Mouse (Mus musculus) limb, embryonic 13.5 days (tissue): ENCODE data around the gene Arhgef2. TPM values are rescaled to one million over a fixed set of nuclear protein-coding genes. Genes with fewer than 3 reads are reported as not detected.
A peak's percentile ranks its signal among the peaks of the same experiment; 100 is the strongest.
"Not testable (repeated sequence)": the region's sequence is repeated elsewhere in the genome, so short reads cannot be mapped to it uniquely, and the experiment has no call there.

ENCODE experiments used
- ATAC-seq: fragments of 200-750 bp; cut with Nextera tagmentation; 2 replicates; pipeline ENCODE4 v1.8.0; 2017; ENCODE audit warnings: low read depth, moderate number of reproducible peaks, moderate TSS enrichment; ENCODE audit not compliant: low FRiP score
- H3K27ac ChIP-seq: fragments of 300-500 bp; sonication (generic); 2 replicates; pipeline ENCODE4 v1.5.1; 2015; ENCODE audit warnings: inconsistent platforms, mild to moderate bottlenecking, moderate library complexity
- H3K27me3 ChIP-seq: fragments of 300-500 bp; sonication (generic); 2 replicates; pipeline ENCODE4 v1.6.1; 2015; ENCODE audit warnings: mild to moderate bottlenecking, inconsistent platforms
- H3K36me3 ChIP-seq: fragments of 300-500 bp; sonication (generic); 2 replicates; pipeline ENCODE4 v1.6.1; 2015; ENCODE audit warnings: inconsistent platforms, mild to moderate bottlenecking, moderate library complexity
- H3K4me1 ChIP-seq: fragments of 300-500 bp; sonication (generic); 2 replicates; pipeline ENCODE4 v1.6.1; 2015; ENCODE audit warnings: inconsistent platforms
- H3K4me2 ChIP-seq: fragments of 300-500 bp; sonication (generic); replicated peaks from 2 replicates; pipeline ENCODE4 v1.6.1; 2015; ENCODE audit warnings: inconsistent platforms, mild to moderate bottlenecking, moderate library complexity
- H3K4me3 ChIP-seq: fragments of 300-500 bp; sonication (generic); 2 replicates; pipeline ENCODE4 v1.5.1; 2015; ENCODE audit warnings: moderate library complexity, mild to moderate bottlenecking, inconsistent platforms
- H3K9ac ChIP-seq: fragments of 300-500 bp; sonication (generic); 2 replicates; pipeline ENCODE4 v1.6.1; 2015; ENCODE audit warnings: mild to moderate bottlenecking, inconsistent platforms
- H3K9me3 ChIP-seq: fragments of 300-500 bp; sonication (generic); 2 replicates; pipeline ENCODE4 v1.6.1; 2016; ENCODE audit warnings: inconsistent platforms
- WGBS: fragments of 180-500 bp; shearing (Covaris S2); methylation state at CpG from one replicate; pipeline ENCODE4 v1.1.7; 2015; 5-methylcytosine and 5-hydroxymethylcytosine counted together
- polyA plus RNA-seq: library from polyadenylated mRNA; unstranded; fragments of >200 nt; fragmentation: Nextera tagmentation; extraction: Ambion mirVana; gene quantifications from 2 replicates; pipeline ENCODE4 v1.2.1, GENCODE M21; 2015

The Arhgef2 gene
- polyA plus RNA-seq, 1 experiment from 2014 or later, result 105 TPM

- H3K4me1 ChIP-seq, result no peaks in the 10 kb centered on the region
- no peak overlapping the region for H3K4me2 ChIP-seq
- H3K27me3 ChIP-seq, result no peaks in the 10 kb centered on the region
- no peaks in the 10 kb centered on the region for H3K9me3 ChIP-seq
- no peak overlapping the region for H3K4me3 ChIP-seq
- no peak for ATAC-seq
- WGBS, result 81% methylated on average over 1 of the region's 1 CpGs
- no peak overlapping the region for H3K27ac ChIP-seq
- H3K9ac ChIP-seq, result no peak overlapping the region
- H3K36me3 ChIP-seq, result peaks cover 39% of the 10 kb centered on the region
These were observed 33.9 kb upstream of the Arhgef2 start for GRCm38 (mm10) chr3:88571856-88572255.

- Histone ChIP-seq H3K9ac (no peak overlapping the region), H3K4me1 (no peaks in the 10 kb centered on the region), H3K27me3 (no peaks in the 10 kb centered on the region), H3K9me3 (no peaks in the 10 kb centered on the region), H3K36me3 (peaks cover 30% of the 10 kb centered on the region), H3K27ac (no peak overlapping the region), H3K4me2 (no peak overlapping the region), H3K4me3 (no peak overlapping the region)
- WGBS, result 66% methylated on average over 2 of the region's 2 CpGs
- ATAC-seq, result no peak
These were observed 32.9 kb upstream of the Arhgef2 start for GRCm38 (mm10) chr3:88572835-88573234.

GRCm38 (mm10) chr3:88573810-88574209 is 32.0 kb upstream of the Arhgef2 start:
- H3K27ac ChIP-seq, result no peak overlapping the region
- ATAC-seq, result no peak
- H3K9ac ChIP-seq, result no peak overlapping the region
- no peaks in the 10 kb centered on the region for H3K9me3 ChIP-seq
- H3K4me2 ChIP-seq, result no peak overlapping the region
- H3K36me3 ChIP-seq, result peaks cover 20% of the 10 kb centered on the region
- WGBS, result 73% methylated on average over 2 of the region's 2 CpGs
- H3K4me1 ChIP-seq, result 0 out of 2 replicates have a peak, but pooled peaks cover under 1% of the 10 kb centered on the region
- no peak overlapping the region for H3K4me3 ChIP-seq
- no peaks in the 10 kb centered on the region for H3K27me3 ChIP-seq

GRCm38 (mm10) chr3:88575540-88575939 is 30.2 kb upstream of the Arhgef2 start, which contains the start of gene Ssr2:
Gene Ssr2 (plus strand): TSS chr3:88575876.
- H3K4me2 ChIP-seq, result no peak within 1 kb of the TSS
- 85% methylated on average over 3 of the region's 3 CpGs for WGBS
- no peak for ATAC-seq
- no peaks in the 10 kb centered on the region for H3K27me3 ChIP-seq
- H3K9me3 ChIP-seq, result no peaks in the 10 kb centered on the region
- H3K27ac ChIP-seq, result no peak within 1 kb of the TSS
- no peak within 1 kb of the TSS for H3K4me3 ChIP-seq
- H3K9ac ChIP-seq, result no peak within 1 kb of the TSS
- H3K36me3 ChIP-seq, result peaks cover 3% of the 10 kb centered on the region
- H3K4me1 ChIP-seq, result peaks cover 10% of the 10 kb centered on the region

GRCm38 (mm10) chr3:88577846-88578245 is 27.9 kb upstream of the Arhgef2 start:
- WGBS, result 83% methylated on average over 5 of the region's 5 CpGs
- Histone ChIP-seq H3K4me1 (peaks cover 17% of the 10 kb centered on the region), H3K36me3 (peaks cover 20% of the 10 kb centered on the region)
- ATAC-seq, H3K27me3 ChIP-seq, H3K4me2 ChIP-seq, H3K27ac ChIP-seq, H3K4me3 ChIP-seq, H3K9ac ChIP-seq, H3K9me3 ChIP-seq: not testable (repeated sequence)

- Histone ChIP-seq H3K27me3 (no peaks in the 10 kb centered on the region), H3K9ac (no peak overlapping the region), H3K9me3 (no peaks in the 10 kb centered on the region), H3K4me1 (peaks cover 17% of the 10 kb centered on the region), H3K4me2 (peak overlapping the region; percentile 77), H3K27ac (no peak overlapping the region), H3K4me3 (peak overlapping the region; percentile 71), H3K36me3 (peaks cover 29% of the 10 kb centered on the region)
- WGBS, result 49% methylated on average over 8 of the region's 8 CpGs
- peak; percentile 12; the same call in 1 of the 2 replicates for ATAC-seq
These were observed 27.0 kb upstream of the Arhgef2 start for GRCm38 (mm10) chr3:88578498-88579424.

GRCm38 (mm10) chr3:88579454-88580117 is 26.2 kb upstream of the Arhgef2 start:
- Histone ChIP-seq H3K27ac (peak overlapping the region; percentile 45; the same call in 1 of the 2 replicates), H3K36me3 (peaks cover 37% of the 10 kb centered on the region), H3K4me1 (peaks cover 17% of the 10 kb centered on the region), H3K27me3 (no peaks in the 10 kb centered on the region), H3K9ac (peak overlapping the region; percentile 87), H3K9me3 (no peaks in the 10 kb centered on the region), H3K4me3 (peak overlapping the region; percentile 71), H3K4me2 (peak overlapping the region; percentile 77)
- peak; percentile 88 for ATAC-seq
- WGBS, result under 1% methylated on average over 34 of the region's 34 CpGs

GRCm38 (mm10) chr3:88585769-88586168 is 20.0 kb upstream of the Arhgef2 start:
- no peak overlapping the region for H3K4me2 ChIP-seq
- WGBS, result 93% methylated on average over 6 of the region's 6 CpGs
- ATAC-seq, result no peak
- H3K4me1 ChIP-seq, result peaks cover 12% of the 10 kb centered on the region
- H3K4me3 ChIP-seq, result no peak overlapping the region
- H3K36me3 ChIP-seq, result peaks cover 80% of the 10 kb centered on the region
- H3K27me3 ChIP-seq, result no peaks in the 10 kb centered on the region
- H3K9ac ChIP-seq, result no peak overlapping the region
- H3K27ac ChIP-seq, result no peak overlapping the region
- no peaks in the 10 kb centered on the region for H3K9me3 ChIP-seq

- H3K36me3 ChIP-seq, result peaks cover 73% of the 10 kb centered on the region
- no peak for ATAC-seq
These were observed 19.1 kb upstream of the Arhgef2 start for GRCm38 (mm10) chr3:88586640-88587039.

GRCm38 (mm10) chr3:88590246-88590645 is 15.5 kb upstream of the Arhgef2 start:
- Histone ChIP-seq H3K4me2 (no peak overlapping the region), H3K4me3 (no peak overlapping the region), H3K27me3 (no peaks in the 10 kb centered on the region), H3K36me3 (peaks cover 43% of the 10 kb centered on the region), H3K4me1 (peaks cover 32% of the 10 kb centered on the region), H3K9me3 (no peaks in the 10 kb centered on the region), H3K9ac (no peak overlapping the region), H3K27ac (peak overlapping the region; percentile 39; the same call in 1 of the 2 replicates)
- WGBS, result 28% methylated on average over 5 of the region's 5 CpGs
- no peak for ATAC-seq

More at GRCm38 (mm10) chr3:88586640-88587039, 19.1 kb upstream of the Arhgef2 start:
- Histone ChIP-seq H3K27ac (no peak overlapping the region), H3K4me1 (peaks cover 13% of the 10 kb centered on the region), H3K27me3 (no peaks in the 10 kb centered on the region), H3K9ac (no peak overlapping the region), H3K4me2 (no peak overlapping the region), H3K4me3 (no peak overlapping the region), H3K9me3 (no peaks in the 10 kb centered on the region)
- 91% methylated on average over 5 of the region's 5 CpGs for WGBS

GRCm38 (mm10) chr3:88591044-88591443 is 14.7 kb upstream of the Arhgef2 start:
- no peaks in the 10 kb centered on the region for H3K27me3 ChIP-seq
- H3K4me2 ChIP-seq, result no peak overlapping the region
- no peak overlapping the region; the same call in 1 of the 2 replicates for H3K9ac ChIP-seq
- peaks cover 32% of the 10 kb centered on the region for H3K4me1 ChIP-seq
- WGBS, result 45% methylated on average over 3 of the region's 3 CpGs
- peak overlapping the region; percentile 33; the same call in 1 of the 2 replicates for H3K27ac ChIP-seq
- ATAC-seq, result no peak
- no peak overlapping the region for H3K4me3 ChIP-seq
- peaks cover 36% of the 10 kb centered on the region for H3K36me3 ChIP-seq
- no peaks in the 10 kb centered on the region for H3K9me3 ChIP-seq
